Mouse (Mus musculus) hematopoietic multipotent progenitor cell, adult 10-12 weeks (in vitro differentiated cells): ENCODE measurements around the gene Pck1. TPM values are rescaled to one million over a fixed set of nuclear protein-coding genes. Genes with fewer than 3 reads are reported as not detected.

Experiments
- polyA plus RNA-seq: library from polyadenylated mRNA; stranded (reverse); fragments of >175 nt; gene quantifications from 2 replicates; pipeline ENCODE4 v1.2.3, GENCODE M21; 2012; ENCODE audit warnings: low replicate concordance

The Pck1 gene
- not detected in 2 replicates for polyA plus RNA-seq

GRCm38 (mm10) chr2:173152436-173153151 is at the start of gene Pck1:
Gene Pck1, plus strand, starts transcription at chr2:173153048.

GRCm38 (mm10) chr2:173119023-173119944 is 33.6 kb upstream of the Pck1 start, which contains the start of gene Ctcfl:
Gene Ctcfl, minus strand, starts transcription at chr2:173119525.

Other genes with a start within 250 kb of the Pck1 start
- gene Bmp7, start 212.7 kb upstream of the Pck1 start, polyA plus RNA-seq = 1.1 and 9.4 TPM in 2 replicates
- gene Spo11, start 175.3 kb upstream of the Pck1 start, polyA plus RNA-seq = 0.35 and 0.47 TPM in 2 replicates
- 26.9 and 56.0 TPM in 2 replicates for gene Rae1, start 152.9 kb upstream of the Pck1 start, polyA plus RNA-seq
- 516 and 625 TPM in 2 replicates for gene Rbm38, start 132.6 kb upstream of the Pck1 start, polyA plus RNA-seq
- gene Ctcfl, start 33.5 kb upstream of the Pck1 start, polyA plus RNA-seq = not detected in 2 replicates
- 6.0 and 26.1 TPM in 2 replicates for gene Zbp1, start 65.9 kb downstream of the Pck1 start, polyA plus RNA-seq
- 38.3 and 110 TPM in 2 replicates for gene Pmepa1, start 123.5 kb downstream of the Pck1 start, polyA plus RNA-seq